Mouse (Mus musculus) spleen, adult 2 months (tissue): ENCODE data around the gene BC005537.
"Not testable (repeated sequence)": the region's sequence is repeated elsewhere in the genome, so short reads cannot be mapped to it uniquely, and the experiment has no call there.

ENCODE experiments used
- CTCF ChIP-seq: fragments of 200-500 bp; IDR thresholded peaks from 2 replicates; pipeline ENCODE4 v1.5.1; 2011; ENCODE audit warnings: mild to moderate bottlenecking, inconsistent platforms; ENCODE audit not compliant: insufficient read depth, insufficient read length, insufficient replicate concordance; ENCODE audit errors: extremely low read depth
- POLR2A ChIP-seq: fragments of 200-500 bp; IDR thresholded peaks from 2 replicates; pipeline ENCODE4 v1.6.1; 2011; ENCODE audit warnings: low read depth, low read length, inconsistent platforms

DNA sequence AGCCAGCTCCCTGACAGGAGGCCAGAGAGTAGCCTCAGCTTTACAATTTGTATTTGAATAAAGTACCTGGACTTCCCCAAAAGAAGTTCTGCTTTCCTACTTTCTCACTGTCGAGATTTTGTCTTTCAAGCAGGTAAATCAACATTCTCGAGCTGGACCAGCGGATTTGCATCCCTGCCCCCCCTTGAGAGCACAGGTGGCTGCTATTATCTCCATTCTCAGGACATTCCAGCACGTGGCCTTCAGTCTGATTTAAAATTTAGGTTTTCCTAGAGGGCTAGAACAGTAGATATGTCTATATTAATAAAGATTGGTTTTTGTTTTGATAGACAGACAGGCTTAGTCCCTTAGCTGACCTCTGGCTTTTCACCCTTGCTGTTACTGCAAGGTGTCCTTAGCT lies 33.6 kb upstream of the BC005537 start:
- TF ChIP-seq CTCF, POLR2A: not testable (repeated sequence)
